Mouse (Mus musculus): Measurements from ENCODE around the gene Uncx. TPM values are rescaled to one million over a fixed set of nuclear protein-coding genes. Genes with fewer than 3 reads are reported as not detected.

The Uncx gene
- polyA plus RNA-seq, 2 experiments: 0.07 to 0.20 TPM

- Histone ChIP-seq H3K9me3 (ENCODE audit: control insufficient read depth, low read length) (no peaks in the 10 kb centered on the region), H3K9ac (ENCODE audit: low read depth, low read length, severe bottlenecking) (no peak overlapping the region), H3K4me3 (replicated peaks; ENCODE audit: low read length) (no peak overlapping the region), H3K4me2 (replicated peaks; ENCODE audit: low read depth, low read length, severe bottlenecking) (no peak overlapping the region), H3K27ac (replicated peaks; ENCODE audit: low read depth, low read length) (no peak overlapping the region), H3K27me3 (ENCODE audit: control insufficient read depth, insufficient read depth, low read length) (peaks cover 30% of the 10 kb centered on the region), H3K4me1 (ENCODE audit: control insufficient read depth, insufficient read depth, low read length) (no peaks in the 10 kb centered on the region), H3K36me3 (ENCODE audit: control insufficient read depth, insufficient read depth, low read length) (no peaks in the 10 kb centered on the region)
- no peak for TF ChIP-seq POLR2A (IDR thresholded peaks at IDR 0.05; ENCODE audit: borderline replicate concordance, extremely low read depth, insufficient read depth, insufficient read length)
- ATAC-seq (ENCODE audit: low FRiP score, low read depth) (no peak), DNase-seq (ENCODE audit: low spot score) (no peak)
- WGBS: 74% methylated on average over 3 of the region's 3 CpGs
These were observed 48.7 kb downstream of the Uncx start for GRCm38 (mm10) chr5:139592011-139592410.

- no peak for DNase-seq (ENCODE audit: low spot score)
- H3K9ac ChIP-seq (ENCODE audit: low read depth, low read length, severe bottlenecking): no peak overlapping the region
- no peak overlapping the region for H3K27ac ChIP-seq (replicated peaks; ENCODE audit: low read depth, low read length)
- ATAC-seq (ENCODE audit: low FRiP score, low read depth): no peak
- no peaks in the 10 kb centered on the region for H3K36me3 ChIP-seq (ENCODE audit: control insufficient read depth, insufficient read depth, low read length)
- 69% methylated on average over 3 of the region's 3 CpGs for WGBS
- H3K9me3 ChIP-seq (ENCODE audit: control insufficient read depth, low read length): no peaks in the 10 kb centered on the region
- H3K4me2 ChIP-seq (replicated peaks; ENCODE audit: low read depth, low read length, severe bottlenecking): no peak overlapping the region
- H3K27me3 ChIP-seq (ENCODE audit: control insufficient read depth, insufficient read depth, low read length): peaks cover 27% of the 10 kb centered on the region
- TF ChIP-seq POLR2A (IDR thresholded peaks at IDR 0.05; ENCODE audit: borderline replicate concordance, extremely low read depth, insufficient read depth, insufficient read length): no peak
- no peaks in the 10 kb centered on the region for H3K4me1 ChIP-seq (ENCODE audit: control insufficient read depth, insufficient read depth, low read length)
- no peak overlapping the region for H3K4me3 ChIP-seq (replicated peaks; ENCODE audit: low read length)
These were observed 49.6 kb downstream of the Uncx start for GRCm38 (mm10) chr5:139592850-139593249.

GRCm38 (mm10) chr5:139593746-139594145 is 50.5 kb downstream of the Uncx start:
- Histone ChIP-seq H3K9me3 (ENCODE audit: control insufficient read depth, low read length) (no peaks in the 10 kb centered on the region), H3K4me1 (ENCODE audit: control insufficient read depth, insufficient read depth, low read length) (0 out of 2 replicates have a peak, but pooled peaks cover under 1% of the 10 kb centered on the region), H3K27me3 (ENCODE audit: control insufficient read depth, insufficient read depth, low read length) (peaks cover 32% of the 10 kb centered on the region), H3K27ac (replicated peaks; ENCODE audit: low read depth, low read length) (no peak overlapping the region), H3K9ac (ENCODE audit: low read depth, low read length, severe bottlenecking) (no peak overlapping the region), H3K36me3 (ENCODE audit: control insufficient read depth, insufficient read depth, low read length) (no peaks in the 10 kb centered on the region), H3K4me2 (replicated peaks; ENCODE audit: low read depth, low read length, severe bottlenecking) (no peak overlapping the region), H3K4me3 (replicated peaks; ENCODE audit: low read length) (no peak overlapping the region)
- TF ChIP-seq POLR2A (IDR thresholded peaks at IDR 0.05; ENCODE audit: borderline replicate concordance, extremely low read depth, insufficient read depth, insufficient read length): no peak
- DNase-seq (ENCODE audit: low spot score) (no peak), ATAC-seq (ENCODE audit: low FRiP score, low read depth) (no peak)
- 17% methylated on average over 21 of the region's 21 CpGs for WGBS

- no peak for ATAC-seq (ENCODE audit: low FRiP score, low read depth)
- no peak for TF ChIP-seq POLR2A (IDR thresholded peaks at IDR 0.05; ENCODE audit: borderline replicate concordance, extremely low read depth, insufficient read depth, insufficient read length)
- Histone ChIP-seq H3K9ac (ENCODE audit: low read depth, low read length, severe bottlenecking) (no peak overlapping the region), H3K4me1 (ENCODE audit: control insufficient read depth, insufficient read depth, low read length) (peaks cover 10% of the 10 kb centered on the region), H3K27me3 (ENCODE audit: control insufficient read depth, insufficient read depth, low read length) (peaks cover 41% of the 10 kb centered on the region), H3K4me3 (replicated peaks; ENCODE audit: low read length) (no peak overlapping the region), H3K27ac (replicated peaks; ENCODE audit: low read depth, low read length) (no peak overlapping the region), H3K9me3 (ENCODE audit: control insufficient read depth, low read length) (no peaks in the 10 kb centered on the region), H3K4me2 (replicated peaks; ENCODE audit: low read depth, low read length, severe bottlenecking) (no peak overlapping the region), H3K36me3 (ENCODE audit: control insufficient read depth, insufficient read depth, low read length) (no peaks in the 10 kb centered on the region)
- no peak for DNase-seq (ENCODE audit: low spot score)
- WGBS: 76% methylated on average over 14 of the region's 14 CpGs
These were observed 51.7 kb downstream of the Uncx start for GRCm38 (mm10) chr5:139595001-139595400.

Other genes with a start within 250 kb of the Uncx start
- 2.5 and 2.9 TPM in 2 replicates for gene Adap1, start 217.9 kb upstream of the Uncx start, polyA plus RNA-seq (2012; rRNA removed)
- gene Adap1, start 217.9 kb upstream of the Uncx start, polyA plus RNA-seq (2014; fragmentation: Nextera tagmentation; extraction: Ambion mirVana): 1.7 and 2.7 TPM in 2 replicates
- 77.8 and 90.6 TPM in 2 replicates for gene Cox19, start 192.1 kb upstream of the Uncx start, polyA plus RNA-seq (2012; rRNA removed)
- gene Cox19, start 192.1 kb upstream of the Uncx start, polyA plus RNA-seq (2014; fragmentation: Nextera tagmentation; extraction: Ambion mirVana): 108 and 111 TPM in 2 replicates
- gene Cyp2w1, start 190.9 kb upstream of the Uncx start, polyA plus RNA-seq (2012; rRNA removed): 29.3 and 36.2 TPM in 2 replicates
- gene Cyp2w1, start 190.9 kb upstream of the Uncx start, polyA plus RNA-seq (2014; fragmentation: Nextera tagmentation; extraction: Ambion mirVana): 19.6 and 20.7 TPM in 2 replicates
- gene Gpr146, start 165.8 kb upstream of the Uncx start, polyA plus RNA-seq (2012; rRNA removed): 1.9 and 2.4 TPM in 2 replicates
- 2.3 and 2.5 TPM in 2 replicates for gene Gpr146, start 165.8 kb upstream of the Uncx start, polyA plus RNA-seq (2014; fragmentation: Nextera tagmentation; extraction: Ambion mirVana)
- gene C130050O18Rik, start 138.2 kb upstream of the Uncx start, polyA plus RNA-seq (2012; rRNA removed): 9.1 and 10.6 TPM in 2 replicates
- 6.4 and 7.5 TPM in 2 replicates for gene C130050O18Rik, start 138.2 kb upstream of the Uncx start, polyA plus RNA-seq (2014; fragmentation: Nextera tagmentation; extraction: Ambion mirVana)
- gene Gper1, start 120.3 kb upstream of the Uncx start, polyA plus RNA-seq (2012; rRNA removed): 4.7 and 5.7 TPM in 2 replicates
- 6.4 and 6.7 TPM in 2 replicates for gene Gper1, start 120.3 kb upstream of the Uncx start, polyA plus RNA-seq (2014; fragmentation: Nextera tagmentation; extraction: Ambion mirVana)
- gene 3110082I17Rik, start 83.0 kb upstream of the Uncx start, polyA plus RNA-seq (2012; rRNA removed): 23.2 and 25.2 TPM in 2 replicates
- gene 3110082I17Rik, start 83.0 kb upstream of the Uncx start, polyA plus RNA-seq (2014; fragmentation: Nextera tagmentation; extraction: Ambion mirVana): 27.9 and 29.9 TPM in 2 replicates
- gene Zfand2a, start 58.9 kb upstream of the Uncx start, polyA plus RNA-seq (2012; rRNA removed): 16.4 and 17.3 TPM in 2 replicates
- gene Zfand2a, start 58.9 kb upstream of the Uncx start, polyA plus RNA-seq (2014; fragmentation: Nextera tagmentation; extraction: Ambion mirVana): 6.2 and 6.8 TPM in 2 replicates
- 6.5 and 7.0 TPM in 2 replicates for gene Micall2, start 192.8 kb downstream of the Uncx start, polyA plus RNA-seq (2012; rRNA removed)
- gene Micall2, start 192.8 kb downstream of the Uncx start, polyA plus RNA-seq (2014; fragmentation: Nextera tagmentation; extraction: Ambion mirVana): 5.5 and 7.4 TPM in 2 replicates
- 50.1 and 69.3 TPM in 2 replicates for gene Ints1, start 232.2 kb downstream of the Uncx start, polyA plus RNA-seq (2012; rRNA removed)
- 35.5 and 37.9 TPM in 2 replicates for gene Ints1, start 232.2 kb downstream of the Uncx start, polyA plus RNA-seq (2014; fragmentation: Nextera tagmentation; extraction: Ambion mirVana)
- 6.7 and 7.3 TPM in 2 replicates for gene Mafk, start 248.0 kb downstream of the Uncx start, polyA plus RNA-seq (2012; rRNA removed)
- 6.2 and 6.6 TPM in 2 replicates for gene Mafk, start 248.0 kb downstream of the Uncx start, polyA plus RNA-seq (2014; fragmentation: Nextera tagmentation; extraction: Ambion mirVana)